Mouse (Mus musculus): ENCODE measurements around the gene Cep128.
A peak's percentile ranks its signal among the peaks of the same experiment; 100 is the strongest.

Gene Cep128

GRCm38 (mm10) chr12:91305769-91306168, 78.4 kb downstream of the Cep128 start:
- DNase-seq: no peak

- no peak for DNase-seq
These were observed 79.2 kb downstream of the Cep128 start for GRCm38 (mm10) chr12:91305038-91305437.

- DNase-seq: no peak
These were observed 85.5 kb downstream of the Cep128 start for GRCm38 (mm10) chr12:91298700-91299099.

GRCm38 (mm10) chr12:91295870-91296269, 88.3 kb downstream of the Cep128 start:
- DNase-seq: no peak

GRCm38 (mm10) chr12:91295436-91295835, 88.8 kb downstream of the Cep128 start:
- DNase-seq: no peak

- DNase-seq: no peak
These were observed 110.3 kb downstream of the Cep128 start for GRCm38 (mm10) chr12:91273936-91274335.

- DNase-seq: no peak
These were observed 114.6 kb downstream of the Cep128 start for GRCm38 (mm10) chr12:91269634-91270033.

GRCm38 (mm10) chr12:91268974-91269373, 115.2 kb downstream of the Cep128 start:
- no peak for DNase-seq

- no peak for DNase-seq
These were observed 118.2 kb downstream of the Cep128 start for GRCm38 (mm10) chr12:91266014-91266413.

- DNase-seq: no peak
These were observed 118.7 kb downstream of the Cep128 start for GRCm38 (mm10) chr12:91265462-91265861.

GRCm38 (mm10) chr12:91264828-91265355, 119.3 kb downstream of the Cep128 start:
- no peak for DNase-seq

- no peak for DNase-seq
These were observed 120.5 kb downstream of the Cep128 start for GRCm38 (mm10) chr12:91263705-91264104.

- no peak for DNase-seq
These were observed 121.4 kb downstream of the Cep128 start for GRCm38 (mm10) chr12:91262801-91263200.

- no peak for DNase-seq
These were observed 127.9 kb downstream of the Cep128 start for GRCm38 (mm10) chr12:91256334-91256733.

GRCm38 (mm10) chr12:91254831-91255230, 129.4 kb downstream of the Cep128 start:
- DNase-seq: no peak

- no peak for DNase-seq
These were observed 163.6 kb downstream of the Cep128 start for GRCm38 (mm10) chr12:91220609-91221008.

GRCm38 (mm10) chr12:91205550-91205949, 178.7 kb downstream of the Cep128 start:
- DNase-seq: no peak

GRCm38 (mm10) chr12:91204330-91204729, 179.9 kb downstream of the Cep128 start:
- no peak for DNase-seq

- no peak for DNase-seq
These were observed 181.7 kb downstream of the Cep128 start for GRCm38 (mm10) chr12:91202496-91202895.

GRCm38 (mm10) chr12:91189111-91189510, 195.1 kb downstream of the Cep128 start:
- DNase-seq: no peak

GRCm38 (mm10) chr12:91185564-91185963, 198.6 kb downstream of the Cep128 start:
- DNase-seq: no peak

GRCm38 (mm10) chr12:91184616-91185015, 199.6 kb downstream of the Cep128 start:
- no peak for DNase-seq

GRCm38 (mm10) chr12:91183928-91184327, 200.3 kb downstream of the Cep128 start:
- DNase-seq: no peak

GRCm38 (mm10) chr12:91183304-91183855, 200.8 kb downstream of the Cep128 start:
- peak; percentile 5 to 6 for DNase-seq
